Mouse (Mus musculus) ES-E14 (cell line): ENCODE data around the gene Fam120c.

Experiments used
- CHD2 ChIP-seq: IDR thresholded peaks from 2 replicates; pipeline ENCODE4 v1.6.1; 2014; ENCODE audit warnings: mild to moderate bottlenecking, low read depth, low read length, inconsistent platforms
- MAFK ChIP-seq: IDR thresholded peaks from 2 replicates; pipeline ENCODE4 v1.6.1; 2014; ENCODE audit warnings: mild to moderate bottlenecking, low read depth, low read length, inconsistent platforms; ENCODE audit not compliant: insufficient read depth
- ZNF384 ChIP-seq: IDR thresholded peaks from 2 replicates; pipeline ENCODE4 v1.6.1; 2012; ENCODE audit warnings: low read depth, low read length, inconsistent platforms

DNA sequence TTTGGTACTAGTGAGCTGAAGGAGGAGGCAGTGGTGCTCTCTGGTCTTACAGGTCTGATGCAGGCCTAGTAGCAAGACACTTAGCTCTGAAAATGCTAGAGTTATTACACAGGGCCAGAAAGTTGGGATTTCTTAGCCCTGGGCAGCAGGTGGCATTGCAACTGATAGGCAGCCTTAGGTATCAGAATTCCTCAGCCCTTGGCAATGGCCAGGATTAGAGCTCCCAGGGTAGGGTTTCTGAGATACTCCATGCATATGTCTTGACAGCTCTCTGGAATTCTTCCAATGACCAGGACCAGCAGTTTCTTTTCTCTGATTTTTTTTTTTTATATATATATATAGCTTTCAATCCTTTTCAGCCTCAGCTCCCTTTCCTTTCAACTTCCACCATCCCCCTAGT is 45.6 kb upstream of the Fam120c start:
- TF ChIP-seq MAFK (no peak), ZNF384 (no peak), CHD2 (no peak)
